Mouse (Mus musculus): Measurements from ENCODE around the gene Copb2.
A peak's percentile ranks its signal among the peaks of the same experiment; 100 is the strongest.

The Copb2 gene

GRCm38 (mm10) chr9:98563137-98564126, at the start of gene Copb2:
Gene Copb2 (plus strand): TSS chr9:98563721.
- peak; percentile 95 for DNase-seq

GRCm38 (mm10) chr9:98523872-98524271, 39.6 kb upstream of the Copb2 start:
- DNase-seq: no peak

- DNase-seq: no peak
Measured at GRCm38 (mm10) chr9:98524786-98525542, 38.6 kb upstream of the Copb2 start.

GRCm38 (mm10) chr9:98525543-98525924, 38.0 kb upstream of the Copb2 start:
- DNase-seq: no peak

- DNase-seq: no peak
Measured at GRCm38 (mm10) chr9:98527226-98527625, 36.3 kb upstream of the Copb2 start.

GRCm38 (mm10) chr9:98529776-98530175, 33.7 kb upstream of the Copb2 start:
- DNase-seq: no peak

GRCm38 (mm10) chr9:98530999-98531398, 32.5 kb upstream of the Copb2 start:
- DNase-seq: no peak

GRCm38 (mm10) chr9:98534675-98535280, 28.7 kb upstream of the Copb2 start:
- no peak for DNase-seq

GRCm38 (mm10) chr9:98535763-98536162, 27.8 kb upstream of the Copb2 start:
- DNase-seq: no peak

- no peak for DNase-seq
Measured at GRCm38 (mm10) chr9:98538017-98538712, 25.4 kb upstream of the Copb2 start.

- DNase-seq: peak; percentile 7 to 9
Measured at GRCm38 (mm10) chr9:98538713-98539360, 24.7 kb upstream of the Copb2 start.

- no peak for DNase-seq
Measured at GRCm38 (mm10) chr9:98544042-98544441, 19.5 kb upstream of the Copb2 start.

- no peak for DNase-seq
Measured at GRCm38 (mm10) chr9:98583852-98584251, 20.3 kb downstream of the Copb2 start.

- DNase-seq: no peak
Measured at GRCm38 (mm10) chr9:98600094-98600493, 36.6 kb downstream of the Copb2 start.

GRCm38 (mm10) chr9:98601156-98601836, 37.8 kb downstream of the Copb2 start, which contains the start of gene Mrps22:
Gene Mrps22 (minus strand): TSS chr9:98601660.
- DNase-seq: peak; percentile 71 to 79

- DNase-seq: no peak
Measured at GRCm38 (mm10) chr9:98601837-98602359, 38.4 kb downstream of the Copb2 start.

GRCm38 (mm10) chr9:98604896-98605295, 41.4 kb downstream of the Copb2 start:
- DNase-seq: no peak

- DNase-seq: no peak
Measured at GRCm38 (mm10) chr9:98628480-98628879, 65.0 kb downstream of the Copb2 start.

- no peak for DNase-seq
Measured at GRCm38 (mm10) chr9:98633287-98634162, 70.0 kb downstream of the Copb2 start.
